Mouse (Mus musculus) embryo, embryonic 11.5 days (tissue): ENCODE measurements around the gene 1810055G02Rik.

Source experiments
- DNase-seq: peaks from one replicate; pipeline ENCODE4 v3.0.0-alpha.2; 2012; ENCODE audit warnings: low read depth, low spot score

The 1810055G02Rik gene

GRCm38 (mm10) chr19:3708078-3709012 is at the start of gene 1810055G02Rik:
1810055G02Rik (plus strand) TSS chr19:3708293.
- peak; percentile 100 for DNase-seq

DNA sequence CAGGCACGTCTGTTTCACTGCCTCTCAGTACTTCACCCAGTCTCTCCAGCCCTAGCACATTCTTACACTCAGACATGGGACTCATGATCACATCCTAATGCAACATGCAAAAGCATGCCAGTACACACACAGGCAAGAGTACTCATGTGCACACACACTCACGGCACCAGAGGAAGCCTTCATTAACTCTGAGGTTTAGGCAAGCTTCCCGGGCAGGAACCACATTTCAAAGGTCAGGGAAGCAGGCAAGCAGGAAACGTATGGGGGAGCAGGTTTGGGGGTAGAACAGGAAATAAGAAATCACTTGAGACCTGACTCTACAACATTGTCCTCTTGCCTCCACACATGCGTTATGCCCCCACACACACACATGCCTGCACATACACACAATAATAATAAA is 42.6 kb upstream of the 1810055G02Rik start:
- no peak for DNase-seq

- no peak for DNase-seq
Measured at GRCm38 (mm10) chr19:3666632-3667031, 41.5 kb upstream of the 1810055G02Rik start.

- DNase-seq, result no peak
Measured at GRCm38 (mm10) chr19:3667155-3667895, 40.8 kb upstream of the 1810055G02Rik start.

- DNase-seq, result no peak
Measured at GRCm38 (mm10) chr19:3667979-3668378, 40.1 kb upstream of the 1810055G02Rik start.

DNA sequence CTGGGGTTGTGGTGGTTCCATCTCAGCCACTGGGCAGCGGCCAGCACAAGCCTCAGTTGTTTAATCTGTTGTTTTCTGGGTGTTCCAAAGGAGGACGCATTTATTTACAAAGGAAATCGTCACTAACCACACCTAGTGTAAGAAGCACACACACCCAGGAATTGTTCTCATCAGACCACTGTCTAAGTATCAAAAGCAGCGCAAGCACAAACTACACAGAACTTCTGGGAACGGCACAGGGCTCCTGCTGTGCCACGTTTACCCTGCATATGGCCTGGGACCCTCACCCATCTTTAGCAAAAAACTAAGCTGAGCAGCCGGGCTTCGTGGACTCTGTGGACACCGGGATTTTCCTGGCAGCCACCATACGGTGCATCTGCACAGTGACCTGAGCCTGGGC is 39.5 kb upstream of the 1810055G02Rik start:
- DNase-seq, result no peak

- DNase-seq, result no peak
Measured at GRCm38 (mm10) chr19:3669100-3669499, 39.0 kb upstream of the 1810055G02Rik start.

DNA sequence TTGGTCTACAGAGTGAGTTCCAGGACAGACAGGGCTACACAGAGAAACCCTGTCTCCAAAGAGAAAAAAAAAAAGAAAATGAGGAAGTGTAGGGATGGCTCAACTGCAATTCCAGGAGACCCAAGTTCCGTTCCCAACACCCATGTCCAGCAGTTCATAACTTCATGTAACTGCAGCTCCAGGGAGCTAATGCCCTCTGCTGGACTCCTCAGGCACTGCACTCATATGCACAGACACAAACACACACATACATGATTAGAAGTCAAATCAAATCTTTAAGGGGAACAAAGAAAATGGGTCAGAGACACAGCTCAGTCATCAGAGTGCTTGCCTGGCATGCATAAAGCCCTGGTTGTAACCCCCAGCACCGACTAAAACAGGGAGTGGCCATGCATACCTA is 34.9 kb upstream of the 1810055G02Rik start:
- DNase-seq, result no peak

DNA sequence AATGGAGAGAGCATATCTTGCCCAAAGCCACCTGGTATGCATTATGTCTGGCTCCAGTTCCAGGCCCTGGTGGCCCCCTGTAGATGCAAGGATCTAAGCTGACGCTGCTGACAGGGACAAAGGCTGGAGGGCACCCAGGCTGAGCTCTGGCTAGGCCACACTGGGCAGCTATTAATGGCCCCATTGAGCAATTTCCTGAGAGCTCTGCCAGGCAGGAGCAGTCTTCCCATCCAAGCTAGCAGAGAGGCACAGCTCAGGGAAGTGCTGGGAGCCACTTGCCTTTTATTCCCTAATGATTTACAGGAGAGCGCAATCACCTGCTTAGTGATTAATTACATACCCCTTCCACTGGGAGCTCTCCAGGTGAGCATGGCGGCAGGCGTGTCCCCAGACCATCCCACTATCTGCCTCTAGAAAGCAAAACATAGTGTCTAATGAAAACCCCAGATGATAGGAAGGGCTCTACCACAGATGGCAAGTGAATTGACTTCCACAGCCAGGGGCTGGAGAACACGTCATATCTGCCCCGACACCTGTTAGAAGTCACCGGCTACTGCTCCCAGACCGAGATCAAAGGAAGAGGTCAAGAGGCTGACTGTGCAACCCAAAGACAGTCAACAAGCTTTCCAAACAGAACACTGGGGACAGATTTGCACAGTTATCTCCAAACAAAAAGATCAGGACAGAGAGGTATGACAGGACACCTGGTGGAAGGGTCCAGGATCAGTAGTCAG is 33.8 kb upstream of the 1810055G02Rik start:
- no peak for DNase-seq

DNA sequence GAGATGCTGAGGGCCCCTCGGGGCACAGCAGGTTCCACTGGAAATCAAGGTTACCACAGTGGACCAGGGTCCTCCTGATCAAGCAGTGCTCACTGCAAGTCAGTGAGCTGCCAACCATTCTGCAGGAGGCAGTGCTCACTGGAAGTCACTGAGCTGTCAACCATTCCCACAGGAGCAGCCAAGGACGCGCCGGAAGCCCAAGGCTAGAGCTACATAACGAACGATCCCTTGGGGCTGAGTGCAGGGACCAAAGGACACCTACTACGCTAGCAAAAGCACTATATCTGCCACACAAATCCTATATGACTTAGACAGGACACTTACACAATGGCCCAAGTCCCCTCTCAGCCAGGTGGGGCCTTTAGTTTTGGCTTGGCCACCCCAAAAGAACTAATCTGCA is 27.4 kb upstream of the 1810055G02Rik start:
- DNase-seq, result no peak

- DNase-seq, result no peak
Measured at GRCm38 (mm10) chr19:3681310-3681934, 26.7 kb upstream of the 1810055G02Rik start.

GRCm38 (mm10) chr19:3684414-3684813 is 23.7 kb upstream of the 1810055G02Rik start:
- DNase-seq, result no peak

GRCm38 (mm10) chr19:3684957-3685580 is 23.0 kb upstream of the 1810055G02Rik start:
- DNase-seq, result no peak

GRCm38 (mm10) chr19:3685611-3686214 is 22.4 kb upstream of the 1810055G02Rik start:
- DNase-seq, result no peak

DNA sequence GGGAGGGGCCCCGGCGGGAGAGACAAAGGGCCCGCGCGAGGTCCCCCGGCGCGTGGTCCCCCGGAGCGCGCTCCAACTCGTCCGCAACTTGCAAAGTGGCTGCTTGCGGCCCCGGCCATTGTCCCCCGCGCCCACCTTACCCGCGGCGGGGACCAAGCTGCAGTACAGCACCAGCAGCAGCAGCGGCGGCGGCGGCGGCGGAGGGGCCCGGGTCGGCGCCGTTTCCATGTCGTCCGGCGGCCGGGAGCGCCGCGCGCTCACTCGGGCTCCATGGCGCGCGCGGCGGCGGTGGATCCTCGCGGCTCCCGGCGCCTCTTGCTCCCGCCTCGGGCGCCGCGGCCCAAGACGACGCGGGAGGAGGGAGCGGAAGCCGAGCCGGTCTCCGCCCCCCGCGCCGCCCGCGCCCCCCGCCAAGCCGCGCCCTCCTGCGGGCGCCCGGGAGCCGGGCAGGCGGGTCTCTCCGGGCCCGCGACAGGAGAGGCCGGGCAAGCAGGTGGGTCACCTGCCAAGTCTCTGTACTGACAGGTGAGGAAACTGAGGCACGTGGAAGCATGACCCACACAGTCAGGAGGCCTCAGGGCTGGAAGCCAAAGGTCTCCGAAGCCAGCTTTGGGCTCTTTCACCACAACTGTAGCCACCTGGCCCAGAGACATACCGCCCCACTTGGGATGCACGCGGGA is 21.7 kb upstream of the 1810055G02Rik start, which contains the start of gene Lrp5:
Lrp5 (minus strand) TSS at position 350 of the 680 bp plus-strand sequence.
- DNase-seq, result no peak

DNA sequence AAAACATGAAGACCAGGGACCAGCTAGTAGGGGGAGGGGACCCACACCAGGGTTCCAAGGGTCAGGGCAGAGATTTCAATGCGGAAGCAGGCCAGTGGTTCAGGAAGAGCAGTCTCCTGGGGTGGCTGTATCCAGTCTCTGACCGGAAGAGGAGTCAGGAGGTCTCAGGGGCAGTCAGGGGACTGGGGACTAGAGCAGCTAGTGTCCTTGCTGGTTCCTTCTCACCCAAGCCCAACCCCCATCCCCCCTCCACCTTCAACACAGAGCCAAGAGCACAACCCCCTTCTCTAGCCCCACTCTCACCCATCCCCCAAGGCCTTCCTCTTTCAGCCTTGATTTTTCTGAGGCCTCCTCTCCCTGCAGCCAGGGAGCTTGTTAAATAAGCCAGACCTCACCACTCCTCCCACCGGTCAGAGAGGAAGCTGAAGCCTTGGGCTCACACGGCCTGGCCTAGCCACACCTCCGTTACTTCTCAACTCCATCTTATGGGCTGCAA is 20.4 kb upstream of the 1810055G02Rik start:
- no peak for DNase-seq

GRCm38 (mm10) chr19:3691337-3691736 is 16.8 kb upstream of the 1810055G02Rik start:
- no peak for DNase-seq

- DNase-seq, result no peak
Measured at GRCm38 (mm10) chr19:3692414-3693145, 15.5 kb upstream of the 1810055G02Rik start.

DNA sequence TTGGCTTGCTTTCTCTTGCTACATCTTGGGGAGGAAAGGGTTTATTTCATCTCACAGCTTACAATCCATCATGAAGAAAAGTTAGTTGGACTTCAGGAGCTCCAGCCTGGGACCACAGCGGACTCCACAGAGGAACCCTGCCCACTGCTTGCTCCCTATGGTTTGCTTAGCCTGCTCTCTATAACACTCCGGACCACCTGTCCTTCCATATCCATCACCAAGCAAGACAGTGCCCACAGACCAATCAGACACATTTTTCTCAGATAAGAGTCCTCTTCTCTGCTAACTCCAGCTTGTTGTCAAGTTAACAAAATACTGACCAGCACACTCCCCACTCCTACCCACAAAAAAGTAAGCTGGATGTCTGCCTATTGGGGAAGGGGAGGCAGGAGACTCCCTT is 13.6 kb upstream of the 1810055G02Rik start:
- no peak for DNase-seq
